Mouse (Mus musculus) layer of hippocampus, adult 11-12 months (tissue): ENCODE data around the gene Siah1a.
A peak's percentile ranks its signal among the peaks of the same experiment; 100 is the strongest.

Experiments
- DNase-seq: peaks from one replicate; pipeline ENCODE4 v3.0.0; 2022; ENCODE audit warnings: low spot score

Siah1a gene

GRCm38 (mm10) chr8:86745221-86745934, at the start of gene Siah1a, which contains the start of gene Gm10638:
TSS of gene Siah1a (minus strand) at chr8:86745934.
TSS of gene Gm10638 (plus strand) at chr8:86745699.
- peak; percentile 44 for DNase-seq

- DNase-seq = no peak
Measured at GRCm38 (mm10) chr8:86794716-86795115, 49.0 kb upstream of the Siah1a start.

GRCm38 (mm10) chr8:86791542-86791941, 45.8 kb upstream of the Siah1a start:
- DNase-seq = no peak

GRCm38 (mm10) chr8:86789576-86789975, 43.8 kb upstream of the Siah1a start:
- no peak for DNase-seq

- DNase-seq = no peak
Measured at GRCm38 (mm10) chr8:86787891-86788420, 42.2 kb upstream of the Siah1a start.

GRCm38 (mm10) chr8:86786498-86786897, 40.8 kb upstream of the Siah1a start:
- no peak for DNase-seq

GRCm38 (mm10) chr8:86781094-86781493, 35.4 kb upstream of the Siah1a start:
- DNase-seq = peak; percentile 26

- DNase-seq = no peak
Measured at GRCm38 (mm10) chr8:86779207-86779606, 33.5 kb upstream of the Siah1a start.

GRCm38 (mm10) chr8:86769945-86770715, 24.4 kb upstream of the Siah1a start:
- DNase-seq = no peak

- peak; percentile 57 for DNase-seq
Measured at GRCm38 (mm10) chr8:86768499-86768898, 22.8 kb upstream of the Siah1a start.

- no peak for DNase-seq
Measured at GRCm38 (mm10) chr8:86766548-86767211, 20.9 kb upstream of the Siah1a start.

- DNase-seq = no peak
Measured at GRCm38 (mm10) chr8:86765669-86766068, 19.9 kb upstream of the Siah1a start.

GRCm38 (mm10) chr8:86765155-86765554, 19.4 kb upstream of the Siah1a start:
- DNase-seq = no peak

GRCm38 (mm10) chr8:86762806-86763205, 17.1 kb upstream of the Siah1a start:
- DNase-seq = no peak

- DNase-seq = no peak
Measured at GRCm38 (mm10) chr8:86760746-86761145, 15.0 kb upstream of the Siah1a start.

- DNase-seq = no peak
Measured at GRCm38 (mm10) chr8:86759090-86759491, 13.4 kb upstream of the Siah1a start.

GRCm38 (mm10) chr8:86758651-86759050, 12.9 kb upstream of the Siah1a start:
- DNase-seq = no peak

- DNase-seq = peak; percentile 56
Measured at GRCm38 (mm10) chr8:86756948-86757733, 11.4 kb upstream of the Siah1a start.

- no peak for DNase-seq
Measured at GRCm38 (mm10) chr8:86749842-86750241, 4.1 kb upstream of the Siah1a start.

GRCm38 (mm10) chr8:86746511-86746910, 777 bp upstream of the Siah1a start:
- no peak for DNase-seq

GRCm38 (mm10) chr8:86745935-86746441, 254 bp upstream of the Siah1a start:
- peak; percentile 94 for DNase-seq
